Mouse (Mus musculus): ENCODE results near the gene BC055324. TPM values are rescaled to one million over a fixed set of nuclear protein-coding genes. Genes with fewer than 3 reads are reported as not detected.
A peak's percentile ranks its signal among the peaks of the same experiment; 100 is the strongest.

The BC055324 gene
- polyA plus RNA-seq, 1 experiment from 2014 or later, result 17.2 TPM

- no peak overlapping the region for H3K27ac ChIP-seq
- H3K4me2 ChIP-seq (replicated peaks), result no peak overlapping the region
- H3K27me3 ChIP-seq (replicated peaks), result no peaks in the 10 kb centered on the region
- H3K9ac ChIP-seq, result no peak overlapping the region
- H3K9me3 ChIP-seq, result no peaks in the 10 kb centered on the region
- no peaks in the 10 kb centered on the region for H3K36me3 ChIP-seq
- H3K4me3 ChIP-seq (replicated peaks), result no peak overlapping the region
- 69% methylated on average over 6 of the region's 6 CpGs for WGBS
- ATAC-seq, result no peak
- no peaks in the 10 kb centered on the region for H3K4me1 ChIP-seq (replicated peaks)
Observed at GRCm38 (mm10) chr1:164001831-164002452, 7.3 kb upstream of the BC055324 start.

- no peak for ATAC-seq
- Histone ChIP-seq H3K36me3 (no peaks in the 10 kb centered on the region), H3K4me1 (replicated peaks) (no peaks in the 10 kb centered on the region), H3K4me3 (replicated peaks) (peak overlapping the region; percentile 87), H3K27ac (no peak overlapping the region), H3K27me3 (replicated peaks) (no peaks in the 10 kb centered on the region), H3K9ac (no peak overlapping the region), H3K4me2 (replicated peaks) (peak overlapping the region; percentile 60), H3K9me3 (no peaks in the 10 kb centered on the region)
- 51% methylated on average over 2 of the region's 2 CpGs for WGBS
Observed at GRCm38 (mm10) chr1:163995609-163995913, 965 bp upstream of the BC055324 start.

- H3K27ac ChIP-seq, result 0 out of 2 replicates have a peak overlapping the region, but pooled peaks have one; percentile 58
- no peaks in the 10 kb centered on the region for H3K4me1 ChIP-seq (replicated peaks)
- peak overlapping the region; percentile 72 for H3K9ac ChIP-seq
- no peaks in the 10 kb centered on the region for H3K27me3 ChIP-seq (replicated peaks)
- H3K4me3 ChIP-seq (replicated peaks), result peak overlapping the region; percentile 87
- no peaks in the 10 kb centered on the region for H3K9me3 ChIP-seq
- H3K36me3 ChIP-seq, result no peaks in the 10 kb centered on the region
- 2% methylated on average over 38 of the region's 38 CpGs for WGBS
- peak; percentile 84 for ATAC-seq
- peak overlapping the region; percentile 64 for H3K4me2 ChIP-seq (replicated peaks)
Observed at GRCm38 (mm10) chr1:163994173-163994720, 349 bp downstream of the BC055324 start.

- Histone ChIP-seq H3K9me3 (no peaks in the 10 kb centered on the region), H3K4me1 (replicated peaks) (no peaks in the 10 kb centered on the region), H3K9ac (no peak overlapping the region), H3K27ac (no peak overlapping the region), H3K4me2 (replicated peaks) (no peak overlapping the region), H3K27me3 (replicated peaks) (no peaks in the 10 kb centered on the region), H3K36me3 (no peaks in the 10 kb centered on the region), H3K4me3 (replicated peaks) (no peak overlapping the region)
- 78% methylated on average over 4 of the region's 4 CpGs for WGBS
- no peak for ATAC-seq
Observed at GRCm38 (mm10) chr1:163992371-163992770, 2.2 kb downstream of the BC055324 start.

- Histone ChIP-seq H3K4me2 (replicated peaks) (no peak overlapping the region), H3K4me1 (replicated peaks) (no peaks in the 10 kb centered on the region), H3K4me3 (replicated peaks) (no peak overlapping the region), H3K9me3 (no peaks in the 10 kb centered on the region), H3K36me3 (no peaks in the 10 kb centered on the region), H3K9ac (no peak overlapping the region), H3K27me3 (replicated peaks) (no peaks in the 10 kb centered on the region), H3K27ac (no peak overlapping the region)
- no peak for ATAC-seq
- WGBS, result 91% methylated on average over 1 of the region's 1 CpGs
Observed at GRCm38 (mm10) chr1:163976515-163976914, 18.1 kb downstream of the BC055324 start.

GRCm38 (mm10) chr1:163975088-163975487 lies 19.5 kb downstream of the BC055324 start:
- H3K27ac ChIP-seq, result no peak overlapping the region
- H3K4me2 ChIP-seq (replicated peaks), result no peak overlapping the region
- WGBS, result 91% methylated on average over 2 of the region's 2 CpGs
- H3K4me3 ChIP-seq (replicated peaks), result no peak overlapping the region
- ATAC-seq, result no peak
- H3K27me3 ChIP-seq (replicated peaks), result no peaks in the 10 kb centered on the region
- H3K4me1 ChIP-seq (replicated peaks), result no peaks in the 10 kb centered on the region
- H3K9me3 ChIP-seq, result no peaks in the 10 kb centered on the region
- no peaks in the 10 kb centered on the region for H3K36me3 ChIP-seq
- H3K9ac ChIP-seq, result no peak overlapping the region

GRCm38 (mm10) chr1:163974471-163974870 lies 20.1 kb downstream of the BC055324 start:
- Histone ChIP-seq H3K4me2 (replicated peaks) (no peak overlapping the region), H3K9me3 (no peaks in the 10 kb centered on the region), H3K4me1 (replicated peaks) (no peaks in the 10 kb centered on the region), H3K27ac (no peak overlapping the region), H3K4me3 (replicated peaks) (no peak overlapping the region), H3K36me3 (no peaks in the 10 kb centered on the region), H3K27me3 (replicated peaks) (no peaks in the 10 kb centered on the region), H3K9ac (no peak overlapping the region)
- no peak for ATAC-seq
- WGBS, result 75% methylated on average over 1 of the region's 1 CpGs

- Histone ChIP-seq H3K27ac (no peak overlapping the region), H3K9ac (no peak overlapping the region), H3K36me3 (no peaks in the 10 kb centered on the region; the same call in 1 of the 2 replicates), H3K9me3 (no peaks in the 10 kb centered on the region), H3K4me1 (replicated peaks) (no peaks in the 10 kb centered on the region), H3K4me2 (replicated peaks) (no peak overlapping the region), H3K4me3 (replicated peaks) (no peak overlapping the region), H3K27me3 (replicated peaks) (no peaks in the 10 kb centered on the region)
- 86% methylated on average over 10 of the region's 10 CpGs for WGBS
- ATAC-seq, result no peak
Observed at GRCm38 (mm10) chr1:163964008-163964689, 30.4 kb downstream of the BC055324 start.

GRCm38 (mm10) chr1:163958036-163958435 lies 36.6 kb downstream of the BC055324 start:
- Histone ChIP-seq H3K4me3 (replicated peaks) (no peak overlapping the region), H3K4me1 (replicated peaks) (no peaks in the 10 kb centered on the region), H3K27ac (no peak overlapping the region), H3K4me2 (replicated peaks) (no peak overlapping the region), H3K9ac (no peak overlapping the region), H3K27me3 (replicated peaks) (no peaks in the 10 kb centered on the region), H3K9me3 (no peaks in the 10 kb centered on the region), H3K36me3 (peaks cover 9% of the 10 kb centered on the region)
- 80% methylated on average over 3 of the region's 3 CpGs for WGBS
- no peak for ATAC-seq

- Histone ChIP-seq H3K9me3 (no peaks in the 10 kb centered on the region), H3K27me3 (replicated peaks) (no peaks in the 10 kb centered on the region), H3K27ac (no peak overlapping the region), H3K4me2 (replicated peaks) (no peak overlapping the region), H3K9ac (no peak overlapping the region), H3K4me1 (replicated peaks) (no peaks in the 10 kb centered on the region), H3K4me3 (replicated peaks) (no peak overlapping the region), H3K36me3 (peaks cover 18% of the 10 kb centered on the region)
- 84% methylated on average over 2 of the region's 2 CpGs for WGBS
- ATAC-seq, result no peak
Observed at GRCm38 (mm10) chr1:163953396-163953795, 41.2 kb downstream of the BC055324 start.

- ATAC-seq, result no peak
- Histone ChIP-seq H3K9ac (no peak overlapping the region), H3K4me2 (replicated peaks) (no peak overlapping the region), H3K4me3 (replicated peaks) (no peak overlapping the region), H3K27ac (no peak overlapping the region), H3K4me1 (replicated peaks) (no peaks in the 10 kb centered on the region), H3K36me3 (peaks cover 31% of the 10 kb centered on the region), H3K9me3 (no peaks in the 10 kb centered on the region), H3K27me3 (replicated peaks) (no peaks in the 10 kb centered on the region)
- WGBS, result 45% methylated on average over 6 of the region's 6 CpGs
Observed at GRCm38 (mm10) chr1:163942056-163942455, 52.5 kb downstream of the BC055324 start.

- Histone ChIP-seq H3K27ac (no peak overlapping the region), H3K9me3 (no peaks in the 10 kb centered on the region), H3K9ac (no peak overlapping the region), H3K4me3 (replicated peaks) (no peak overlapping the region), H3K36me3 (peaks cover 16% of the 10 kb centered on the region; the same call in 1 of the 2 replicates), H3K4me1 (replicated peaks) (peaks cover 6% of the 10 kb centered on the region), H3K4me2 (replicated peaks) (no peak overlapping the region), H3K27me3 (replicated peaks) (no peaks in the 10 kb centered on the region)
- WGBS, result 83% methylated on average over 2 of the region's 2 CpGs
- ATAC-seq, result no peak
Observed at GRCm38 (mm10) chr1:163934591-163934990, 60.0 kb downstream of the BC055324 start.

- Histone ChIP-seq H3K4me3 (replicated peaks) (no peak overlapping the region), H3K9ac (no peak overlapping the region), H3K27ac (no peak overlapping the region), H3K4me2 (replicated peaks) (no peak overlapping the region; the same call in 1 of the 2 replicates), H3K27me3 (replicated peaks) (no peaks in the 10 kb centered on the region), H3K4me1 (replicated peaks) (peaks cover 9% of the 10 kb centered on the region), H3K36me3 (0 out of 2 replicates have a peak, but pooled peaks cover 4% of the 10 kb centered on the region), H3K9me3 (no peaks in the 10 kb centered on the region)
- no peak for ATAC-seq
- WGBS, result 80% methylated on average over 8 of the region's 8 CpGs
Observed at GRCm38 (mm10) chr1:163931801-163932200, 62.8 kb downstream of the BC055324 start.
